ENCODE assay signal across 8 mouse cellular contexts in genomic region chrX:102504644-102505481, GRCm38 (mm10). TPM values are rescaled to one million over a fixed set of nuclear protein-coding genes. Genes with fewer than 3 reads are reported as not detected.
A peak's percentile ranks its signal among the peaks of the same experiment; 100 is the strongest.
DNase-seq lines count a peak whose midpoint lies in the region; ATAC-seq lines count a peak whose summit lies in the region.

TSS of gene Hdac8 (minus strand) at chrX:102505359.

- H3K36me3 ChIP-seq in hindbrain, embryonic 15.5 days = no peaks in the 10 kb centered on the region

- WGBS in hindbrain, embryonic 15.5 days = 22% methylated on average over 27 of the region's 27 CpGs

- peak within 1 kb of the TSS; percentile 54 for H3K4me3 ChIP-seq in hindbrain, embryonic 15.5 days

- H3K27ac ChIP-seq in hindbrain, embryonic 15.5 days (replicated peaks) = peak within 1 kb of the TSS; percentile 72

- H3K9ac ChIP-seq in hindbrain, embryonic 15.5 days = peak within 1 kb of the TSS; percentile 39

- H3K9me3 ChIP-seq in hindbrain, embryonic 15.5 days = no peaks in the 10 kb centered on the region

- no peaks in the 10 kb centered on the region for H3K4me1 ChIP-seq in hindbrain, embryonic 15.5 days (replicated peaks)

- H3K4me2 ChIP-seq in hindbrain, embryonic 15.5 days = peak within 1 kb of the TSS; percentile 60

- peaks cover 8% of the 10 kb centered on the region; the same call in 1 of the 2 replicates for H3K27me3 ChIP-seq in hindbrain, embryonic 15.5 days

- ATAC-seq in hindbrain, embryonic 15.5 days (ENCODE audit: low FRiP score, low read depth) = peak; percentile 92

- peak; percentile 53 for DNase-seq in T-cell, adult 2 months (ENCODE audit: low spot score)
- peak; percentile 67 for DNase-seq in cerebellum, postnatal 14 days
- DNase-seq in frontal cortex, postnatal 25 days (ENCODE audit: low spot score in 2 of 2) = peak; percentile 15 to 35
- peak; percentile 52 to 56 for DNase-seq in layer of hippocampus, postnatal 36 days
- peak; percentile 46 for DNase-seq in lung, postnatal 25 days (ENCODE audit: low spot score)
- DNase-seq in retina, adult 2 months (ENCODE audit: low read depth, low spot score) = peak; percentile 40
- peak; percentile 40 for DNase-seq in thymus, postnatal 36 days

RNA-seq across cellular contexts. Expression of gene Hdac8, which starts in this region (rescaled TPM):
- polyA plus RNA-seq in hindbrain, embryonic 15.5 days (2015; fragmentation: Nextera tagmentation; extraction: Ambion mirVana) = 8.8 and 10.0 TPM in 2 replicates
- 10 to 100 TPM; 18.8 to 20.0 TPM for total RNA-seq in layer of hippocampus, postnatal 36 days (2021)

Comparison
In these comparisons a context has a peak if more than half of its experiments do, and no peak if none do; other contexts are left out.
1. Peak in every context shown above with its lines: DNase-seq, ATAC-seq, H3K4me3 ChIP-seq and H3K27ac ChIP-seq.